Mouse (Mus musculus) bone marrow macrophage, adult 2 months (primary cell): ENCODE measurements around the gene Npas3.

Source experiments
- CTCF ChIP-seq: IDR thresholded peaks from 2 replicates; pipeline ENCODE4 v1.5.1; 2012; ENCODE audit warnings: low read depth, mild to moderate bottlenecking, low read length, moderate library complexity
- POLR2A ChIP-seq: IDR thresholded peaks from 2 replicates; pipeline ENCODE4 v1.6.1; 2012; ENCODE audit warnings: mild to moderate bottlenecking, low read depth, low read length, borderline replicate concordance

- TF ChIP-seq POLR2A = no peak
- TF ChIP-seq CTCF = no peak
Measured at GRCm38 (mm10) chr12:53514885-53515284, 266.4 kb downstream of the Npas3 start.
